Mouse (Mus musculus) lung, adult 2 months (tissue): ENCODE measurements at regions not wholly inside any gene's neighbourhood (a gene's known extent, or its start where the extent isn't known, plus 50 kb on each side); places are given as distances from the start of the nearest gene placed in this dataset.

ENCODE experiments used
- DNase-seq: peaks from one replicate; pipeline ENCODE4 v3.0.0; 2022
- H3K4me1 ChIP-seq: fragments of 200-500 bp; 2 replicates; pipeline ENCODE4 v1.6.1; 2011; ENCODE audit warnings: low read length; ENCODE audit not compliant: control insufficient read depth, insufficient read depth
- H3K4me3 ChIP-seq: fragments of 200-500 bp; replicated peaks from 2 replicates; pipeline ENCODE3; 2011; ENCODE audit warnings: low read depth, mild to moderate bottlenecking, control low read depth, low read length; ENCODE audit errors: extremely low read depth
- CTCF ChIP-seq: fragments of 200-500 bp; IDR thresholded peaks from 2 replicates; pipeline ENCODE4 v1.5.1; 2011; ENCODE audit warnings: mild to moderate bottlenecking, low read length, control low read depth; ENCODE audit not compliant: insufficient read depth
- POLR2A ChIP-seq: fragments of 200-500 bp; IDR thresholded peaks from 2 replicates; pipeline ENCODE4 v1.6.1; 2011; ENCODE audit warnings: low read depth, mild to moderate bottlenecking, control low read depth, low read length, borderline replicate concordance; ENCODE audit errors: extremely low read depth
- WGBS: fragments of 180-500 bp; shearing (Covaris S2); methylation state at CpG from one replicate; pipeline ENCODE4 v1.1.7; 2018; 5-methylcytosine and 5-hydroxymethylcytosine counted together

- Histone ChIP-seq H3K4me1 (peaks cover 3% of the 10 kb centered on the region; the same call in 1 of the 2 replicates), H3K4me3 (no peak overlapping the region)
- no peak for DNase-seq
- no peak for TF ChIP-seq POLR2A
- TF ChIP-seq CTCF, result no peak
Observed at GRCm38 (mm10) chr3:68758609-68759008, 68.2 kb downstream of the Il12a start.

GRCm38 (mm10) chr3:68759375-68759774 is 68.9 kb downstream of the Il12a start:
- Histone ChIP-seq H3K4me3 (no peak overlapping the region), H3K4me1 (peaks cover 3% of the 10 kb centered on the region; the same call in 1 of the 2 replicates)
- no peak for DNase-seq
- WGBS, result 34% methylated on average over 8 of the region's 8 CpGs
- TF ChIP-seq CTCF (no peak), POLR2A (no peak)

GRCm38 (mm10) chr3:68760806-68761205 is 70.4 kb downstream of the Il12a start:
- Histone ChIP-seq H3K4me1 (peaks cover 3% of the 10 kb centered on the region), H3K4me3 (no peak overlapping the region)
- DNase-seq, result no peak
- WGBS, result 88% methylated on average over 2 of the region's 2 CpGs
- TF ChIP-seq CTCF (no peak), POLR2A (no peak)

- no peak for DNase-seq
- TF ChIP-seq POLR2A (no peak), CTCF (no peak)
- 58% methylated on average over 7 of the region's 7 CpGs for WGBS
Observed at GRCm38 (mm10) chr3:68761242-68761625, 70.8 kb downstream of the Il12a start.

GRCm38 (mm10) chr3:68761626-68762331 is 71.3 kb downstream of the Il12a start:
- Histone ChIP-seq H3K4me1 (peaks cover 3% of the 10 kb centered on the region), H3K4me3 (no peak overlapping the region)
- TF ChIP-seq POLR2A, result no peak
- TF ChIP-seq CTCF, result no peak
- WGBS, result 21% methylated on average over 11 of the region's 11 CpGs
- DNase-seq, result no peak

More at GRCm38 (mm10) chr3:68761242-68761625, 70.8 kb downstream of the Il12a start:
- Histone ChIP-seq H3K4me1 (peaks cover 3% of the 10 kb centered on the region), H3K4me3 (no peak overlapping the region)

GRCm38 (mm10) chr3:68762988-68763387 is 72.5 kb downstream of the Il12a start:
- H3K4me3 ChIP-seq, result no peak overlapping the region
- no peak for DNase-seq
- H3K4me1 ChIP-seq, result peaks cover 3% of the 10 kb centered on the region
- 91% methylated on average over 8 of the region's 8 CpGs for WGBS
- TF ChIP-seq CTCF (no peak), POLR2A (no peak)

- Histone ChIP-seq H3K4me3 (no peak overlapping the region), H3K4me1 (peaks cover 3% of the 10 kb centered on the region)
- DNase-seq, result no peak
- WGBS, result 79% methylated on average over 4 of the region's 4 CpGs
- TF ChIP-seq POLR2A (no peak), CTCF (no peak)
Observed at GRCm38 (mm10) chr3:68764336-68764735, 73.9 kb downstream of the Il12a start.

GRCm38 (mm10) chr3:68764917-68765598 is 74.6 kb downstream of the Il12a start:
- 26% methylated on average over 7 of the region's 7 CpGs for WGBS
- Histone ChIP-seq H3K4me3 (no peak overlapping the region), H3K4me1 (peaks cover 3% of the 10 kb centered on the region)
- TF ChIP-seq POLR2A (no peak), CTCF (no peak)
- peak; percentile 28 for DNase-seq

- 89% methylated on average over 3 of the region's 3 CpGs for WGBS
- H3K4me3 ChIP-seq, result no peak overlapping the region
- no peak for TF ChIP-seq CTCF
- TF ChIP-seq POLR2A, result no peak
- H3K4me1 ChIP-seq, result no peaks in the 10 kb centered on the region
- no peak for DNase-seq
Observed at GRCm38 (mm10) chr3:68771579-68771978, 81.1 kb downstream of the Il12a start.

- H3K4me3 ChIP-seq, result no peak overlapping the region
- TF ChIP-seq POLR2A, result no peak
- no peak for DNase-seq
Observed at GRCm38 (mm10) chr3:68777801-68778200, 87.4 kb downstream of the Il12a start.

More at GRCm38 (mm10) chr3:68777801-68778200, 87.4 kb downstream of the Il12a start:
- 64% methylated on average over 2 of the region's 2 CpGs for WGBS
- H3K4me1 ChIP-seq, result no peaks in the 10 kb centered on the region
